Mouse (Mus musculus): ENCODE measurements around the gene Hdac7.

DNA sequence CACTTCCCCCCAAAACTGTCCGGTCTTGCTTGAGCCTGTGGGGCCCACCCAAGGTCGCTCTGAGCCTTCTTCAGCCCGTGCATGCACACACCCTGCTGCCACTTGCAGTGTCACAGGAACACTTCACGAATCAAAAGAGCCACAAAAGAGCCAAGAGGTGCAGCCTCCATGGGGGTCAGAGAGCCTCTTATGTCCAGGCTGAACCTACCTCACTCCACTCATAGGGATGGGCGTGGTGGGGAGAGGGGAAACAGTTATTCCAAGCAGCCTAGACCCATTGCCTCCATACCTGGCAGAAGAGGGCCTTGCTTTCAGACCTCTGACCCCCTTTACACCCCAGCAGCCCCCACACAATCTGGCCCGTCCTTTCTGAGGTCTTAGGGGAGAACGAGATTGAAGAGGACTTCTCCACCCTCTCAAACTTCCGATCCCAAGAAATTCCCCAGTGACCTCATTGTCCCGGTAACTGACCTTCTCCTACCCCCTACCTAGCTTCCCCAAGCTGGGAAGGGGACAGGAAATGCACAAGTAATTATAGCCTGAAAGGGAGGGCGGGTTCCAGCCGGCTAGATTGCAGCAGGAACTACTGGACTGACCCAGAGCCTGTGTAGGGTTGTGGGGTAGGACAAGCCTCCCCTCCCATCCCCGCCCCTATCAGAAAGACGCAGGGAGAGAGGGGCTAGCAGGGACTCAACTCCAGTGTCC, 79.1 kb downstream of the Hdac7 start:
- TF ChIP-seq POLR2A (IDR thresholded peaks at IDR 0.05; ENCODE audit: borderline replicate concordance, control insufficient read depth, low read depth, low read length) (no peak), CTCF (IDR thresholded peaks at IDR 0.05; ENCODE audit: control insufficient read depth, insufficient read depth, low read length) (no peak)
